Mouse (Mus musculus) embryo, embryonic 10.5 days (tissue): ENCODE results near the gene Ribc2.

Experiments
- DNase-seq: peaks from one replicate; pipeline ENCODE4 v3.0.0-alpha.2; 2015; ENCODE audit warnings: low spot score

The Ribc2 gene

DNA sequence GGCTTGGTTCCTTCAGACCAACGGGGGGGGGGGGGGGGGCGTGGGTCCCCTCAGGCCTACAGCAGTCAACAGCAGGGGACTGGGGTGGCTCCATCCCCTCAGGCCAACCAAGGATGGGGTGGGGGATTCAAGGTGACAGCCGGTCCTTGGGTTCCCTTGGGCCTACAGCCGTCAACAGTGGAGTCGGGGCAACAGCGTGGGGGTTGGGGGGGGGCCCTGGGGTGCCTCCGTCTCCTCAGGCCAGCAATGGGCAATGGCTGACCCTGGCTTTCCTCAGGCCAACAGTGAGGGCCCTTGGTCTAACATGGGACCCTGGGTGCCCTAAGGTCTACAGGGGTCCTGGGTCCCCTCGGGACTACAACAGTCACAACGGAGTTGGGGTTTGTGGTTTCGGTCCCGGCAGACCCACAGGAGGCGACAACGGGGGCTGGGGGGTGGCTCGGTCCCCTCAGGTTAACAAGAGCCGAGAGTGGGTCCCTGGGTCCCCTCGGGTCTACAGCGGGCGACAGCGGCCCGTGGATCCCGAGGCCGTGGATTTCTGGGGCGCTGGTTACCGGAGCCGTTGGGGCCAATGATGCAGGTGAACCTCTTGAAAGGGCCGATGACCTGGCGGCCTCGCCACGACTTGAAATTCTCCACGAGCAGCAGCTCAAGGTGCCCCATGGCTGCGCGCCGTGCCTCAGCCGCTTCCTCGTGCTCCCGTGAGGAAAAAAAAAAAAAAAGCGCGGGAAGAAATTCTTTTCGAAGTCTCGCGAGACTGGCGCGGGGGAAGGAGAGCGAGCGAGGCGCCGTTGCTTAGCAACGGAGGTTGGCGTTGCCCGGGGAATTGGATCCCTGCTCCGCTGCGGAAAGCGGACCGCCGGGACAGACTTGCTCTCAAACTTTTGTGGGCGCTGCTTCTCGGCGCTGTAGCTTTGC lies at the start of gene Ribc2, which contains the start of gene Smc1b:
Gene Ribc2 (plus strand): TSS at position 804 of the 918 bp plus-strand sequence.
Gene Smc1b (minus strand): TSS at position 690 of the 918 bp plus-strand sequence.
- peak; percentile 93 for DNase-seq

DNA sequence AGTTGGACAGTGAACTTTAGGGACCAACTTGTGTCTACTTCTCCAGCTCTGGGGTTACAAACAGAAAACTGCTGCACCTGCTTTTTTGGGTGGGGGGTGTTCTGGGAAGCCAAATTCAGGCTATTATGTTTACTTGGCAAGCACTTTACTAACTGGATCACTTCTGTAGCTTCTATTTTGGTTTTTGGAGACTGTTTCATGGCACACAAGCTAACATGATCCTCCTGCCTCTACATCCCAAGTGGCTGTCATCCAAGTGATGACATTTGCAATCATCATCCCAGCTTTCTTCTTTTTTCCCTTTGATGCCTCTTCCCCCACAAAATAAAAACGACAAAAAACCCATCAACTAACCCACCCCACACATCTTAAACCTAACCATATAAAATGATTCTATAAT lies 46.2 kb upstream of the Ribc2 start:
- no peak for DNase-seq

DNA sequence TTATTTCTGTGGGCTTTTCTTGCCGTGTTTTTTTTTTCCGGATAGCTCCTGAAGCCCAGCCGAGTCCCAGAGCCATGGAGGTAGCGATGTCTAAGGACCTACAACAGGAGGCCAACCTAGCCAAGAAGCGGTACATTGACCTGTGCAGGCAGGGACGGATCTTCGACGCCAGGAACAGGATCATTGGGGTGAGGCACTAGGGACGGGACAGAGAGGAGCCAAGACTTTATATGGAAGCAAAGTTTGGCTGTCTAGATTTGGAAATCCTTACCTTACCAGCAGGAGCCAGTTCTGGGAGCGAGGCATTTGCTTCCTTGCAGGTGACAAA lies 279 bp downstream of the Ribc2 start:
- DNase-seq: no peak

DNA sequence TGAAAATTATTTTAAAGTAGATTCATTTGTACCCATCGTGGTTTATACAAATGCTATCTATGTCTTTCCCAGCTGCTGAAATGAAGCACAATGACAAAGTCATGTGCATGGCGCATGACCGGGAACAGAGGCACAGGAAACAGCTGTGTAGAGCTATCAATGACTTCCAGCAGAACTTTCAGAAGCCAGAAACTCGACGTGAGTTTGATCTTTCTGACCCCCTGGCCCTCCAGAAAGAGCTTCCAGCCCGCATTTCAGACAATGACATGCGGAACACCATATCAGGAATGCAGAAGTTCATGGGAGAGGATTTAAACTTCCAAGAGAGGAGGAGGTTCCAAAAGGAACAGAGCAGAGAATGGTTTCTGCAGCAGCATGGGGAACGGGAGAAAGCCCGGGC lies 3.3 kb downstream of the Ribc2 start:
- DNase-seq: peak; percentile 12

DNA sequence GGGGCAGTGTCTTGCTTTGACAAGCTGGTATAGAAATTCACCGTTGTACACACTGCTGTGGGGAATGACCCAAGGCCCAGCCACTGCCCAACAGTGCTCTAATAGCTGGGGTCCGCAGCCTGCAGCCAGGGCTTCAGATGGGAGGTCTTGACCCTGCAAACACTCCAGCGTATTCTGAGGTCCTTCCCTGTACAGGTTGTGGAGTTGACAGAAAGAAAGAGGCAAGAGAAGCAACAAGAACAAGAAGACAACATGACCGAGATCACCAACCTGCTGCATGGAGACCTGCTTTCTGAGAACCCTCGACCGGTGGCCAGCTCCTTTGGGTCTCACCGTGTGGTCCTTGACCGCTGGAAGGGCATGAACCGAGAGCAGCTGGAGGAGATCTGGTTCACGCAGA lies 9.4 kb downstream of the Ribc2 start:
- DNase-seq: no peak

DNA sequence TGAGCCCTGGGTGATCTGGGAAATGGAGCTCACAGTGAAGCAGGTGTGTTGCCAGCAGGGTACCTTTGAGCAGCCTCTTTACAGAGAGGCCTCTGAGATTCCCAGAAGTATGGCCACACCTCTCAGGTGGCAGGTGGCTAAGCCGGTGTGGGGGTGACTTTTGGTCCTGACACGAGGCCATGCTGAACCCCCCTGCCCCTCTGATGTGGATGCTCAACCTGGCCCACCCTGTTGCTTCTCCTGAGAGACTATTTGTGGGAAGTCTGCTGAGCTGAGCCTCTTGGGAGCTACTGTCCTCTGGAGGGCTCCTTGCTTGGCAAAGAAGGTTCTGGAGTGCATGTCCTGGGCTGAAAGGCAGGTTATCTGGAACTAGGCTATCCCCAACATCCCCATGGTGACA lies 10.6 kb downstream of the Ribc2 start:
- DNase-seq: no peak

DNA sequence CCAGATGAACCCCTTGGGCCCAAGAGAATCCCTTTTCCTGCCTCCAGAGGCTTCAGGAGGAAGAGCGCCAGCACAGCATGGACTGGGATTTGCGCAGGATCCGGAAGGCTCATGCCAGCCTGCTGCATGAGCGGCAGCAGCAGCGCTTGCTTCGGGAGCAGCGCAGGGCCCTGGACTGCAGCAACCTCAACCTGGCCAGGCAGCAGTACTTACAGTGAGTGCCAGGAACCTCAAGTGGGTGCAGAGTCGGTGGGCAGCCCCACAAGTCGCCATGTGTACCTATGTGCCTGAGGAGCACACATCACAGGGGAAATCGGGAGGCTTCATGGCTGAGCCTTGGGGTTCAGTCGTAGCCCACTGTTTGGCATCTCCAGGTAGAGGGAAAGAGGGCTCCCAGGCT lies 11.3 kb downstream of the Ribc2 start:
- no peak for DNase-seq

DNA sequence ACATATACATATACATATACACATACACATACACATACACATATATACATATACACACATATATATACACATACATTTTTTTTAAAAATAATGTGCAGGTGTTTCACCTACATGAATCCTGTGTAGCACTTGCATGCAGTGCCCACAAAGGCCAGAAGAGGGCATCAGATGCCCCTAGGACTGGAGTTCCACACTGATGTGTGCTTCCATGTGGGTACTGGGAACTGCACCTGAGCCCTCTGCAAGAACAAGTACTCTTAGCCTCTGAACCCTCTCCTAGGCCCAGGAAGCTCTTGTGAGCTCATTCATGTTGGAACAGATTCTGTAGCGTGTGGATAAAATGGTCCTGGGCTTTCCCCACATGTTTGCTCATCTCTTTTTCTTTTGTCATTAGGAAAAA lies 11.9 kb downstream of the Ribc2 start:
- DNase-seq: no peak

DNA sequence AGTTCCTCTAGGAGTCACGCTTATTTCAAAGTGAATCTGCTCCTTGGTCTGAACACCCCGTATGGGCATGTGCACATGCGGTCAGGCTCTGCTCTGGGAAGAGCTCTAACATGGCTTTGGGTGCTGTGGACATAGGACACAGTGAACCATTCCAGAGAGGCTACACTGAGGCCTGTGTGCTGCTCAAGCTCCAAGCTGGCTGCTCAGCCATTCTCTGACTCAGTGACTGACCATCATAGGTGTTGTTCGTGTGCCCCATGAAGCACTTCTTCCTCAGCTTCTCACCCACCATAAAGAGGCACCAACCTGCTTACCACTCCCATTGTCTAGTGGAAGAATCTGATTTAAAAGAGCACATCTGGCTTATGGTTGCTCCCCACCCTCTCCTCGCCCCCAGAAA lies 12.4 kb downstream of the Ribc2 start:
- no peak for DNase-seq

DNA sequence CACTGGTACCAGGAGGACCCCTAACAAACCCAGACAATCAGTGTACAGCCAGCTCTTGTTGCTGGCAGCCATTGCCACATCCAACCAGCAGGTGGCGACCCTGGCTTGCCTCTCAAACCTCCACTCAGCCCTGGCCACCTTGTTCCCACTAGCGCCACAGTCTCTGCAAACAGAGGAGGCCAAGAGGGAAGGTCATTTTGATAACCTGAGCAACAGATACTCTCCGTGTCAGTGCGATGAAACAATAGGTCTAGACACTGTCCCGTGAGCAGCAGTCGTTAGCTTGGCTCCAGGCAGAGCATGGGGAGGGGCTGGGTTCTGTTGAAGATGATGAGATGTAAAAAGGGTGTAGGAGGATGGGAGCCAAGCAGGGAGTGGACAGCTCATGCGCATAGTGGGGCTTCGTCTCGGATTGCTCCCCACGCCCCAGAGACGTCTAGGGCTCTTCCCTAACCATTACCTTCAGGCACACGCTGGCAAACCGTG lies 19.6 kb downstream of the Ribc2 start:
- peak; percentile 88 for DNase-seq

DNA sequence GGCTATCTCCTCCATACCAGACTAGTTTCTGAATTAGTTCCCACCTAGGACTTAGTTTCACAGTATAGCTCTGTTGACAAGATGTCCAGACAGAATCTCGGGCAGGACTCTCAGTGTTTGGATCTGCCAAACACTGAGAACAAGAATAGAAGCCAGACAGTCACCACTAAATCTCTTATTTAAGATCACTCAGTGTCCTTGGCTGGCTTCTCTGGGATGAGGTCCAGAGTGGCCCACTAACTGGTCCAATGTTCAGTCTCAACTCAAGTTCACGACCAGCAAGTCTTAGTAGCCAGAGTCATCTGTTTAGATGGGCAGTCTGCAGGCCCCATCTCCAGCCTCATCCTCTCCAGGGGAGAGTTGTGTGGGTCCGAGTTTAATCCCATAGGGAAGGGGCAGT lies 20.7 kb downstream of the Ribc2 start:
- DNase-seq: no peak

DNA sequence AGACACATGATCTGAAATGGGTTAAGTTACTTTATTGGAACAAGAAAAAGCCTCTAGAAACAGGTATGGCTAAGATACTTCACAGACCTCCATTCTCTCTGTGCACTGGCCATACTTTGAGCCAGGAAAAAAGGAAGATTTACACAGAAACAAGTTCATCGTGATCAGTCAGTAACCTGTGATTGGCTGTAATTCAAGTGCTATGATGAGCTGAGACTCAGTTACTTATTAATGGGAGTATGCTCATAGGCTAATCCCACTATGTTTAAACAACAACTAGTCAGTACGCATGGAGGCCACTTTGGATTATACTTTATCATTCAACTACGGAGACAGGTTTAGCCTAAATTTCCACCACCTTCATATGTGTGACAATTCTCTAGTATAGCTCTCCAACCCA lies 22.2 kb downstream of the Ribc2 start:
- DNase-seq: no peak

DNA sequence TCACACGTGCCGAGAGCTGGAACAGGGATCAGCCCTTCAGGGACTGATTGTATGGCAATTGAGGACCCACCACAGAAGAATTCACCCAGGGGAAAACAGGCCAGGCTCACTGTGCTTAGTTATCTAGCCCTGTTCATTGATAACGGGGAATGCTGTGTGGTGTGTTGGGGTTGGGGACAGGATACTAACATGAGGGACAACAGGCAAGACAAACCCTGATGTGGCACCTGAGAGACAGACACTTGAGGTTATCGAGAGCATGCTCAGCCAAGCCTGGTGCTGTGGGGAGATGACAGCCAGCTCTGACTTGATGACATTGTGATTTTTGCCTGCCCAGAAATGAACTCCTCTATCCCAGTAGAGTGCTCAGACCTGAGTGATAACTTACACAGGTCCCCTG lies 24.3 kb downstream of the Ribc2 start:
- no peak for DNase-seq

DNA sequence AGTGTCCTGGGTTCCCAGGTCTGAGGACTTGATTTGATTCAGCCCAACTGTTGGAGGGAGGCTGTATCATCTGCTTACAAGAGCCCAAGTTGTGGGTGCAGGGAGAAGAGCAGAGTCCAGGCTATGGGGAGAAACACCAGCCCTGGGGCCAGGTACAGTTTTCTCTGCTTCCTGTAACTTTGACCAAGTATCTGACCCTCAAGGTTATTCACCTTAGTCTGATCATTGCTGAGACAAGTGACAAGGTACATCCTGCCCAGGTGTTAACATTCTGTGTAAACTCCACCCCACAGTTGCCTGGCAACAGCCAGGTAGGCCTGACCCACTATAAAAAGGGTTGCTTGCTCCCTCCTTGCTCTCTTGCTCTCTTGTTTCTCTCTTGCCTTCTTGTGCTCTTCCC lies 29.5 kb downstream of the Ribc2 start:
- no peak for DNase-seq

DNA sequence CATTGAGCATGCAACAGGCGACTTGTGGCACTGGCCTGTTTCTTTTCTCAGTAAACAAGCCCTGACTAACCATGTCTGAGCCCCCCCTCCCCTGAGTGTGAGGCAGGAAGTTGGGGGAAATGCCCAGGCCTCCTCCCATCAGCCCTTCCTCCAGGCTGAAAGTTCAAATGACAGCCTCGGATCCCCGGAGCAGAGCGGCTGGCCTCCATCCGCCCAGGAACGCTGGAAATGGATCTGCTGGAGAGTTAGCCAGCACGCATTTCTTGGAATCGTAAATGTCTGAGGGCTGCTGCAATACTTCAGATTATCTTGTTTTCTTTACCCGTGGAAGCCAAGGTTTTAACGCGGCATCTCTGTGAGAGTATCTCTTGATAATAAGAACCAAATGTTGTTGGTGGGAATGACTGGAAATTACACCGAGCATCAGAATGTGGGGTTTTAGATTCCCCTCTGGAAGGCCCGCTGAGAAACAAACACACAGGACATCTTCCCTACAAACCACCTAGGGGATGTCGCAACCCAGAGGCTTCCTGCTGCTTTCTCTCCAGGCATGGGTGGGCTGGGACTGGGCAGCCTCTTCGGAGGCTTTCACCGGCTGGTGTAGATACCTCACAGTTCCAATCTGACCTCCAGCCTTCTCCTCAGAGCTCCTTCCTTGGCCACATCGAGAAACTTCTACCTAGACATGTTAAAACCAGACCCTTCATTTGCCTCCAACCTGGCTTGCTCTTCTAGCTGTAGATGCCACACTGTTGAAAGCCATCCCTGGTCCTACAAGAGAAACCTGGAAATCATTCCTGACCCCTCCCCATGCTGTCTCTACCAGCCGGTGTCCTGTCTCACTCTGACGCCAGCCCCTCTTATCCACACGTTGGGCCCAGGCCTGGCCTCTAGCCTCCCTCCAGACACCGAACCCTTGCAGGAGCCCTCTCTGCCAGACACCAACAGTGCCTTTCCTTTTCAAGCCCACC lies 31.1 kb downstream of the Ribc2 start:
- DNase-seq: peak; percentile 54

DNA sequence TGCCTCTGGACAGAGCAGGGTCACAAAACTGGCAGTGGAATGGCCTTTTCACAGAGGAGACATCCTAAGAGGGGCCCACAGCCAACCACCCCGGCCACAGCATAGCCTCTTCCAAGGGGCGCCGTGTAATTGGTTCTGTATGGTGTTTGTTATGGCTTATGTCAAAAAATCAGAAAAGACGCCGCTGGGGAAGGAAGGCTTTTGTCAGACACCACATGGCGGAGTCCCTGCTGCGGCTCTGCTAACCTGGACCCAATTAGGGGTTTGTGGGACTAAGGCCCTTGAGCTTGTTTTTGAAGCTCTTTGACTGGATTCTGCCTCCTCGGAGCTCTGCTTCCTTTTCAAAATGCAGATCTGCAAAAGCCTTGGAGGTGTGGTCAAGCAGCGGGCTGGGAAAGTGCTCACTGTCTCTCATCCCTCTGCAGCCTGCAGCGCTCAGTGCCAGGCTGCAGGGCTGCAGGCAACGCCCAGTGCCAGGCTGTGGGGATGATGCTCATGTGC lies 34.6 kb downstream of the Ribc2 start:
- peak; percentile 79 for DNase-seq

DNA sequence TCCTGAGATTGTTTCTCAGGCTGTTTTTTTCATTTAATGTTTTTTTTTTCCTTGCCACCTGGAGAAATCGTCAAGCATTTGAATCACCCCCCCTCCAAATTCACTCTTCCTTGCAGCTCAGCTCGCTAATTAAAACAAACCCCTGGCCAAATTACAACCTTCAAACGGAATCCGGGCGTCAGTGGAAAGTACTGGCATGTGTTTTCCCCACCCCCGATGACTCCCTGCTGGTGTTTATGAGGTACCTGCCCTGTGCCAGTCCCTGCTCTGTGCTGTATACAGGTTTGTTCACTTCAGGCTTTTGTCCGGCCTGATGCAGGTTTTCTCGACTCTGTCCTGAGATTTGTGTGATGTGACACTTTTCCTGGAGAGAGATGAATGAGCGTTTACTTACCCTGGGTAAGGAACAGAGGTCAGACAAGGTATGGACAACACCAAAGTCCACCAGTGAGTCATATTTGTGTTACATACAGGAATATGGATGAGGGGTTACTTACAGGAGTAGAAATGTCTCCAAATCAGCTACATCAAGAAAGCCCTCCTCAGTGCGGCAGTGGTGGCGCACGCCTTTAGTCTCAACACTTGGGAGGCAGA lies 35.3 kb downstream of the Ribc2 start:
- DNase-seq: no peak

DNA sequence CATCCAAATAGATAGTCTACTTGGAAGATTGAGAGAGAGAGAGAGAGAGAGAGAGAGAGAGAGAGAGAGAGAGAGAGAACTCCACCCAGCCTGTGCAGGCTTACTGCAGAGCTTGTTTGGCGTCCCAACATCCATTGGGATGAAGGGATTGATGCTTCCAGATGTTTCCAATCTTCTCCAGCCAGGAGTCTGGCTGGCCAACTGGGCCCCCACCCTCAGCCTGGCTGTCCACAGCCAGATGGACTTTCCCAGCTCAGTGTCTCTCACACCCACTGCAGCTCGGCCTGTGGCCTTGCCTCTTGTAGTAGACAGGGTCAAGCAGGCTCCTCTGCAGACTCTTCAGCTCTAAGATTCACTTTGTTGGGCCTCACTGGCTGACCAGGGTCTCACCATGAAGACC lies 40.2 kb downstream of the Ribc2 start:
- DNase-seq: no peak

DNA sequence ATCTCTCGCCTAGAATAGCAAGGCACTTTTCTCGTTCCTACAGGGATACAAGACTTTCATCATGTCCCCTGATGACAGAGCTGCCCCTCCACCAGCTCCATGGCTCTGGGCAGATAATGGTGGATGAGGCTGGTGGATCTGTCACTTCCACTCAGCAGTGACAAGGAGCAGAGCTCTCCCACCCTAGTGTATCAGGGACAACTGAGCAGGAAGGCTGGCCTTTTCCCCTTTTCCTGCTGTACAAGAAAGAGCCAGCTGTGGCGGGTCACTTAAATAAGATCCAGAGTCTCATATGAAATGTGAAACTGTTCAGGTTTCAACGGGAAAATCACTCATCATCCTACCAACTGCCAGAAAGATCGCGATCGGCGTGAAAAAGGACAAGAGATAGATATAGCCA lies 41.5 kb downstream of the Ribc2 start:
- no peak for DNase-seq

DNA sequence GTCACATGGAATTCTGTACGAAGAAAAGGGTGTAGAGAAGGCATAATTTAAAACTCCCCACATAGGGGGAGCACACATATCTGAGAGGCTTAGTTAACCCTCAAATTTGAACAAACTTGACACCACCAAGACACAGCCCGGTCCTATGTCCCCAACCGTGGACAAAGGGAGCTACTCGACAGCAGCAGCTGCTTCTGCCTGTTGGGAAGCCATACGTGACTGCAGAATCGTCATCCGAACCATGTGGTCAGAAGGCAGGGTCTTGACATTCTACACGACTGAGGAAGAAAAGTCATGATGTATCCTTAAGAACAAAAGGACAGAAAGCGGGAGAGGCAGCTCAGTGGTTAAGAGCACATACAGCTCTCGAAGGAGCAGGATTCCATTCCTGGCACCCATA lies 42.2 kb downstream of the Ribc2 start:
- no peak for DNase-seq

DNA sequence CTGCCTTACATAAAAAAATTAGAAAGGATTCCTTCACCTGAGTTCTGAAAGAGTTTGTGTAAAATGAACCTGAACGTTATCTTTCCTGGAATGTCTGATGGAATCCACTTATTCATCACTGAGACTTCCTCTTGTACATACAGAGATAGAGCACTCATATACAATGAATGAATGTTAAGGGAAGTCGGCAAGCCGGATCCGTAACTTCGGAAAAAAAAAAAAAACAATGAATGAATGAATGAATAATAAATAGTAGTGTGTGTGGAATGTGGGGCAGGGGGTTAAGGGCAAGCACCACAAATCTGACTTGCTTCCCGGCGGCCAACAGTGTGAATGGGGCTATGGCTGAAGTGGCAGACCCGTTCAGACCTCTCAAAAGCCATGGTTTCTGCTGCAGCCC lies 45.7 kb downstream of the Ribc2 start:
- peak; percentile 89 for DNase-seq

DNA sequence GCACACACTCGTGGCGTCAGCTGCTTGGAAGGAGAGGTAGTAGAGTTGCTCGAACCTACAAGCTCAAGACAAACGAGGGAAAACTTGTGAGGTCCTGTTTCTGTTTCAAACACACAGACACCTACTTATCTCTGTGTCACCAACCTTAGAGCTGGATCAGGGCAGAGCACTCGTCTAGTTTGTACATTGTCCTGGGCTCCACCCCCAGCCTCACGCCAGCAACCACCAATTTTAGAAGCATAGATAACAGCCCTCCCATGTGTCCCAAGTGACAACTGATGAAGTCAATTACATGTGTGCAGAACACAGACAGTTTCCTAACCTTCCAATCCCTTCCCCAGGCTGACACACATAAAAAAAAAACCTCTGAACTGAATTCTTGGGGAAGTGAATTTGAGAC lies 46.3 kb downstream of the Ribc2 start:
- no peak for DNase-seq
